Mouse (Mus musculus) left cerebral cortex, postnatal 36 days (tissue): ENCODE results near the gene Ube4a. TPM values are rescaled to one million over a fixed set of nuclear protein-coding genes. Genes with fewer than 3 reads are reported as not detected.

ENCODE experiments used
- DNase-seq, 2 experiments: peaks; one replicate each; pipeline ENCODE4 v3.0.0; 2021 to 2022; ENCODE audit warnings: low spot score in 2 of 2, mixed read lengths in 1 of 2
- intact Hi-C: fragments of 180-260 bp; cut with DNase I; formaldehyde crosslinking; loops from one replicate; pipeline ENCODE4 v1.15.1; 2025
- total RNA-seq, 2 experiments: library from RNA; stranded (reverse); gene quantifications; 2 replicates each; pipeline ENCODE4 v1.2.3; 2021

Gene Ube4a
- total RNA-seq, 2 experiments from 2014 or later, result 60.9 to 78.5 TPM

DNA sequence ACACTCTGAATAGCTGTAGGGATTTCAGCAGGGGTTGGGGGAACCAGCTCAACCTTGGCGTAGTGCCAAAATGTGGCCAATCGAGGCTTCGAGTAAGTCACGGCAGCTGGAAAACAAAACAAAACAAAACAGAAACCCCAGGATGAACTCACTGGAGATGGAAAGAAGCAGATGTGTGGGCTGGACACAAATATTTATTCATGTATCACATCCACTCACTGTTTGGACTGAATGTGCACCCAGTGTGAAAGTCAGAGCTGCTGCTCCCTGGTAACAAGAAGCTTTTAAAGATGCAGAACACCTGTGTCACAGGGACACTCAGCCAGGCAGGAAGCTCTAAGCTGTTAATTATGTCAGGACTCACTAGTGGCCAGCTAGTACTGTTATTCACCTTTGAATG, 50.7 kb downstream of the Ube4a start:
- DNase-seq, result no peak
- intact Hi-C loops, result no loop called here

DNA sequence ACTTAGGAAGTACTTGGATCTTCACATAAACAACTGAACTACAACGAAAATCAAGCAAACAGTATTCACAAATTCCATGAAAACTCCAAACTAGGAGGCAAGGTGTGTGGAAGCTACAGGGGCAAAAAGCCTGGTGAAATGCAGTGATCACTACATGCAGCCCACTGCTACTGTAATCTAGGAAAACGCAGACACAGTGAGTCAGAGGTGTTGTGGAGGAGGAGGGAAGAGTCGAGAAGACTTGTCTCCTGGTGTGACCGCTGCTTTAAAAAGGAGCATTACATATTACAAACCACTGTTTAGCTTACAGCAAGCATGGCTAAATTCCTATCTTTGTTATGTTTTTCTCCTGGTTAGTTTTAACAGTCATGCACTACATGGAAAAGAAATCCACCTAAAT, 54.0 kb downstream of the Ube4a start:
- intact Hi-C loops, result no loop called here
- DNase-seq, result no peak

DNA sequence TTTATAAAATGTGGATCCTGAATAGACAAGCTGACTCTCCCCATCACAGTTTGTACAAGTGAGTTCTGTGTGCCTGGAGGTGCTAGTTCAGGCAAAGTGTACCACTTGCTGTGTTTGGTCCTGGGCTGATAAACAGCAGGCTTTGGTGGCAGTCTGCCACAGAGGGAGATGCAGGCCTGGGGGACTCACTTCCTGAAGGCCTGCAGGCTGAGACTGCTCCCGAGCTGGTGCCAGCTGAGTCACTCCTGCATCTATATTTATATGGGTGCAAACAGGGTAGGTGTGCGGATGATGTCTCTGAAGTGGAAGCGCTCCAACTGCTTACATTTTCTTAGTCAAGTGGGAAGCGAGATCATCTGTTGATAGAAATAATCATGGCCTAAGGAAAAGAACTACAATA, 59.8 kb downstream of the Ube4a start:
- peak; percentile 78 to 83 for DNase-seq
- intact Hi-C loops, result loop anchor here (1.0 kb wide), 1 partner anchor 22 kb away; no protein-coding TSS in a partner anchor

DNA sequence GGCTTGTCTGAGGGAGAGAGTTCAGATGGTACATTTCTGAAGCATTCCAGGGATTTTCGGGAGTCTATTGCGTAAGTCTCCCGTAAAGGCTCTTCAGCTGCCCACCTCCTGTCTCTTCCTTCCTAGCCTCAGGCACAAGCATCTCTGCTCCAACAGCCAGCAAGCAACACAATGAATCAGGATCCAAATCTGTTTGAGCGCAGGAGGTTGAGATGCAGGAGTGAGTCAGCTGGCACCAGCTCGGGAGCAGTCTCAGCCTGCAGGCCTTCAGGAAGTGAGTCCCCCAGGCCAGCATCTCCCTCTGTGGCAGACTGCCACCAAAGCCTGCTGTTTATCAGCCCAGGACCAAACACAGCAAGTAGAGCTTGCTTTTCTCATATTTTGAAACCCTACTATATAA, 60.4 kb downstream of the Ube4a start:
- intact Hi-C loops, result loop anchor here (1.0 kb wide), 1 partner anchor 22 kb away; no protein-coding TSS in a partner anchor
- DNase-seq, result peak; percentile 83 to 85

DNA sequence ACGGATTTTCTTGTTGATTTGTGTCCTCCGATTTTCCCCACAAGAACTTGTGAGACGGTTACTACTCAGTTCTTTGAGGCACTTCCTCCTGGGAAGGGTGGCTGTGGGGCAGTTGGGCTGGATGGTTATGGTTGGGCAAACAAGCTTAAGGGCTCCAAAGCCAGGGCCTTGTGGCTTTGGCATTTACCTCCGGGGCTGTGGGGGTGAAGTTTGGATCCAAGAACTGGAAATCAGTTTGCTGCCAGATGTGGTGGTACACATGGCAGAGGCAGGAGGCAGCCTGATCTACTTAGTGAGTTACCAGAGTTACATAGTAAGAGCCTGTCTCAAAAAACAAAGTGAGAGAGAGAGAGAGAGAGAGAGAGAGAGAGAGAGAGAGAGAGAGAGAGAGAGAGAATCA, 61.5 kb downstream of the Ube4a start:
- intact Hi-C loops, result no loop called here
- no peak for DNase-seq

DNA sequence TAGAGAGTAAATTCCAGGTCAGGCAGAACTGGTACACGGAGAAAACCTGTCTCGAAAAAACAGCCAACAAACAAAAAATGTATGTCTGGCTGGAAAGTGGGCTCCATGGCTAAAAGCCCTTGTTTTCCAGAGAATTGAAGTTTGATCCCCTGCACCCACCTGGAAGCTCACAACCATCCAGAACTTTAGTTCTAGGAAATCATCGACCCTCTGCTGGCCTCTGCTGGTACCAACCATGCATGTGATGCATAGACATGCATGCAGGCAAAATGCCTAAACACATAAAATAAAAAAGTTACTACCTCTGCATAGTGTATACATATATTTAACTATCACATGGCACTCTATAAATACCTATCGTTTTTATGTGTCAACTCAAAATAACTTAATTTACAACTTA, 65.0 kb downstream of the Ube4a start:
- DNase-seq, result no peak
- intact Hi-C loops, result no loop called here

- intact Hi-C loops, result no loop called here
- no peak for DNase-seq
Observed at GRCm38 (mm10) chr9:44899716-44900115, 65.7 kb downstream of the Ube4a start.

GRCm38 (mm10) chr9:44897024-44897423, 68.4 kb downstream of the Ube4a start:
- peak in 1 of 2 experiments; percentile 31 for DNase-seq
- intact Hi-C loops, result no loop called here

DNA sequence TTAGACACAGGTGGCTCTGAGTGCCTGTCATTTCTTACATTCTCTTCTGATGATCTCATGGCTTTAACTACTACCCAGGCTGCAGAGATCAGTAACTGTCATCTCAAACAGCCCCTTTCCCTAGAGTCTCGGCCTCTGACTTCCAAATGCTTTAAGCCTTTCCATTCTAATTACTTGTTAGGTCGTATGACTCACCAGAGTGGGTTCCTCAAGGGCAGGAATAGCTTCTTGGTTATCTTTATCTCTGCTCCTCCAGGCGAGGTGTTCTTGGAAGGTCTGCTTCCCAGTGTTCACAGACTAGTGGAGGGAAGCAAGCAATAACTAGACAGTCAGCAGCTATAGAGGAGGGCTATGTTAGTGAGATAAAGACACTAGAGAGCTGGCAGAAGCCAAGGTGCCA, 72.7 kb downstream of the Ube4a start:
- intact Hi-C loops, result no loop called here

DNA sequence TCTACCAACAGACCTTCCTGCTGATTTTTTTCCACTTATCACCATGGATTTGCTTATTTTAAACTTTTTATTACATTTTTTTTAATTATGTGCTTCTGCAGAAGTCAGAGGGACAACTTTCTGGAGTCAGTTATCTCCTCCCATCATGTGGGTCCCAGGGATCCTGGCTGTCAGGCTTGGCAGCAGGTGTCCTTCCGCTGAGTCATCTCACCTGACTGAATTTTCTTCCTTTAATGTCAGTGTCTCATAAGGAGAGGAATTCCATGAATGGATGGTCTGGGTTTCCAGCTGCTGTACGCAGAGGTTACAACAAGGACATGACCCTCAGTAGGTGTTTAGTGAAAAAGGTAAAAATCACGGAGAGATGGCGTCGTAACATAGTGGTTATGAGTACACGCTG, 74.2 kb downstream of the Ube4a start:
- DNase-seq, result no peak
- intact Hi-C loops, result no loop called here

More for the DNA sequence above, 72.7 kb downstream of the Ube4a start:
- no peak for DNase-seq

DNA sequence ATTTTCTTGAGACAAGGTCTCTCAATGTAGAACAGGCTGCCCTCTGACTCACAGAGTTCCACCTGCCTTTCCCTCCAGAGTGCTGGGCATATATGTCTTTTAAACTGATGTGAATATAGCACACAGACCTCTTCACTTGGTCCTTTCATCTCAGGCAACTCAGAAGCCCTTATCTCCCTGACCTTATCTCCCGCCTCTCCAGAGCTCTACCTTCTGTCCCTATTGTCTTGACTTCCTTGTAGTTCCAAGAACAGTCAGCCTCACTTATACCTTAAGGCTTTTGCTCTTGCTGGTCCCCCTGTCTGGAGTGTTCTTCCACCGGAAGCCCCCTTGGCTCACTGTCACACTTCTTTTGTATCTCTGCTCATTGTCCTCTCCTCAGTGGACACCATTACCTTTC, 75.3 kb downstream of the Ube4a start:
- intact Hi-C loops, result no loop called here
- no peak for DNase-seq

DNA sequence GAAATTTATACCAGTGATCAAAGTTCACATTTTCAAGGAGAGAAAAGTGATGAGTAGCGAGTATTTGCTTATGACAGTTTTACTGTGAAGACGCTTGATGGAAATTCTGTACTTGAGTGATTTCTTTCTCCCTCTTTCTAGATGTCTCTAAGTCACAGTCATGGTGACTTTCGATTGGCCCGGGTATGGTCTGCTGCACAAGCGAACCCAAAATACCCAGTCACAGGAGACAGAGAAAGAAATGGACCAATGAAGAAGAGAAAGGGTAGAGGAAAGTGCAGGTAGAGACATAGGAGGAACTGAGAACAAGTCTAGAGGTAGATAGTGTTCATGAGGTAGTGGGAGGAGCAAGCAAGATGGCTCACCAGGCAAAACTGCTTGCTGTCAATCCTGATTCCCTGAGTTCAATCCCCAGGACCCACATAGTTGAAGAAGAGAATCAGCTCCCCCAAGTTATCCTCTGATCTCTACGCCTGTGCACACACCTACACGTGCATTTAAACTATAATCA, 77.2 kb downstream of the Ube4a start:
- DNase-seq, result no peak
- intact Hi-C loops, result no loop called here

GRCm38 (mm10) chr9:44882981-44883569, 82.3 kb downstream of the Ube4a start:
- DNase-seq, result peak; percentile 55 to 63
- intact Hi-C loops, result loop anchor here (1.0 to 5.0 kb wide), 2 partner anchors 22 to 46 kb away; no protein-coding TSS in a partner anchor

- peak; percentile 41 to 65 for DNase-seq
- intact Hi-C loops, result loop anchor here (5.0 kb wide), 1 partner anchor 45 kb away; no protein-coding TSS in a partner anchor
Observed at GRCm38 (mm10) chr9:44882436-44882980, 82.9 kb downstream of the Ube4a start.

DNA sequence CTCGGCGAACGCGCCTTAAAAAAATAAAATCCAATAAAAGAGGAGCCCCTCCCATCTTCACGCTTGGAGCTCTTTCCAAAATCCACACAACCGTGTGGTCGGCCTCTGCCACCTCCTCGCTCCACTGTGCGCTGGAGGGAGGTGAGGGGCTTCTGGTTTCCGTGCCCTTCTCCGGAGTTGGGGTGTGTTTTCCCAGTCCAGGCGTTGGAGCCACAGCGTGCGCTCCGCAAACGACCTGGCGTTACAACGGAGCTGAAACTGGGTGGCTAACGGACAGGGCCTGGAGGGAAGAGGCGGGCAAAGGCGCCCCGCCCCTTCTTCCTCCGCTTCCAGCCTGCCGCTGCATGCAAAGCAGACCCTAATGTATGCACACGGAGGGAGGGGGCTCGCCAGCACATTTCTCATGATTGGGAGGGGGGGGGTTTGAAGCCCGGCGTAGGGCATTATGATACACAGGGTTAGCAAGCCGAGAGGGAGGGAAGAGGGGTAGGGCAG, 83.4 kb downstream of the Ube4a start:
- intact Hi-C loops, result loop anchor here (2.0 to 5.0 kb wide), 2 partner anchors 39 to 45 kb away; partner anchors contain the start of gene Atp5l
- peak; percentile 66 to 67 for DNase-seq

DNA sequence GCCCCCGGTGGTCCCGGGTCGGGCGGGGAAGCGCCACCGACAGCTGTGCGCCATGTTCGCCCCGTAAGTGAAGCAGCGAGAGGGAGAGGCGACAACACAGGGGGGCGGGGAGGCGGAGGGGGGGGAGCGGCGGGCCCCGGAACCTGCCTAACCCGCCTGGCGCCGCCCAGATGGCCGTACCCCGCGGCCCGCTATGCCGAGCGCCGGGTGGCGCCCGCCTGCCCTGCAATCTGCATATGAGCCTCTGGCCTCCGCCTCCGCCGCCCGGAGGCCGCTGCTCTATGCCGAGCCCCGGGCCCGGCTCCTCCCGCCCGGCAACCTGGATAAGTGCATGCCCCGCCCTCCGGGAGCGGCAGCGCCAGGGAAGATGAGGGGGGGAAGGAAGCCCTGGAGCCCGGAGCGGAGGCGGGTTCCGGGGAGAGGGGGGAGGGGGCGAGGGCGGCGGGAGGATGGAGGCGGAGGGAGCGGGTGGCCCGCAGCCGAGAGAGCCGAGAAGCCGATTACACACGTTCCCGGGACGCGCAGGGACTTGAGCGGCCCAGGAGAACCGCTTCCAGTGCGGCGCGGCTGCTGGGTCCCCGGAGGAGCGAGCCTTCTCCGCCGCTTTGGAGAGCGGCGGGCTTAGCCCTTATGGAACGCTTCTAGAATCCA, 84.1 kb downstream of the Ube4a start, which contains the start of gene Kmt2a:
TSS of gene Kmt2a (minus strand) at position 76 of the 651 bp plus-strand sequence.
- peak; percentile 99 to 100 for DNase-seq
- intact Hi-C loops, result loop anchor here (2.0 to 5.0 kb wide), 2 partner anchors 39 to 44 kb away; partner anchors contain the start of gene Atp5l

- DNase-seq, result peak in 1 of 2 experiments; percentile 24
- intact Hi-C loops, result loop anchor here (2.0 to 5.0 kb wide), 2 partner anchors 40 to 43 kb away; partner anchors contain the start of gene Atp5l
Observed at GRCm38 (mm10) chr9:44880309-44881081, 84.9 kb downstream of the Ube4a start.

- peak in 1 of 2 experiments; percentile 27 for DNase-seq
- intact Hi-C loops, result loop anchor here (2.0 to 5.0 kb wide), 2 partner anchors 41 to 42 kb away; partner anchors contain the start of gene Atp5l
Observed at GRCm38 (mm10) chr9:44879694-44880271, 85.6 kb downstream of the Ube4a start.
